In the genomic region with DNA sequence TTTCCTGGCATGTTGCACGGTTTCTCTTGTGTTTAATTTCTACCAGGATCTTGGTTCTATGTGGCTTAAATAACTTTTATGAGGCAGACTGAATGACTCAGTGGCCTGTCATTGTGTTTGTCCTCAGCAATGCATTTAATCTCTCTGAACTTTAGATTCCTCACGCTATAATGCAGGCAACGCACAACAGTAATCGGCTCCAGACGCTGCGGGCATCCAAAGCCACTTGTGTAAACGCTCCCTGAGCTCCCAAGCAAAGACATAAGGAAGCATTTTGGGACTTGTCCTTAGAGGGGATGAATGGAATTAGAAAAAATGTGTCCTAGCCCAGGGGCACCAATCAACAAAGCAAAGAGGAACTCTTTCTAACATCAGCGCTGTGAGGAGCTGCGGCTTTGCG, we compare ENCODE assay signal across 15 mouse cellular contexts. TPM values are rescaled to one million over a fixed set of nuclear protein-coding genes. Genes with fewer than 3 reads are reported as not detected.
A peak's percentile ranks its signal among the peaks of the same experiment; 100 is the strongest.
DNase-seq lines count a peak whose midpoint lies in the region; ATAC-seq and TF ChIP-seq lines count a peak whose summit lies in the region.
"Had no signal": no experiment of that assay in that cellular context is flagged by ENCODE, and none has a peak within 500 bp of the region (broad histone marks: within the 10 kb centered on the region; RNA-seq: fewer than 3 reads in every experiment).

No protein-coding gene starts in this region.

- no peaks in the 10 kb centered on the region for H3K9me3 ChIP-seq in heart, postnatal 0 days (replicated peaks; ENCODE audit: control insufficient read depth, low read length)
- no peaks in the 10 kb centered on the region for H3K9me3 ChIP-seq in midbrain, embryonic 14.5 days (ENCODE audit: control insufficient read depth, low read length)
- H3K9me3 ChIP-seq: forebrain, embryonic 15.5 days; hindbrain, embryonic 13.5 days had no signal

- intact Hi-C loops in heart, postnatal 14 days (cut with DNase I) = no loop called here

- no peak for TF ChIP-seq EP300 in heart, postnatal 0 days (IDR thresholded peaks at IDR 0.05; ENCODE audit: low read depth)

- H3K27me3 ChIP-seq in heart, postnatal 0 days (ENCODE audit: control insufficient read depth, insufficient read depth, low read length) = no peaks in the 10 kb centered on the region
- H3K27me3 ChIP-seq in midbrain, embryonic 14.5 days (ENCODE audit: control insufficient read depth, insufficient read depth, low read length) = no peaks in the 10 kb centered on the region
- H3K27me3 ChIP-seq: forebrain, embryonic 15.5 days; hindbrain, embryonic 13.5 days had no signal

- H3K27ac ChIP-seq in heart, postnatal 0 days (ENCODE audit: low read depth) = 0 out of 2 replicates have a peak overlapping the region, but pooled peaks have one; percentile 3
- H3K27ac ChIP-seq in midbrain, embryonic 14.5 days (replicated peaks; ENCODE audit: low read depth, low read length) = no peak overlapping the region
- H3K27ac ChIP-seq: forebrain, embryonic 15.5 days; hindbrain, embryonic 13.5 days had no signal

- DNase-seq in heart, postnatal 0 days (ENCODE audit: low spot score) = no peak
- DNase-seq in heart, postnatal 14 days = no peak
- DNase-seq in ZHBTc4 (ENCODE audit: low read depth, low spot score) = peak; percentile 43
- DNase-seq in forelimb bud, embryonic 11.5 days (ENCODE audit: low read depth, low spot score) = peak; percentile 49
- peak; percentile 13 for DNase-seq in midbrain, embryonic 14.5 days
- DNase-seq in neural tube, embryonic 10.5 days (ENCODE audit: extremely low spot score, low spot score) = no peak
- DNase-seq in kidney, postnatal 14 days = no peak
- no peak for DNase-seq in right cerebral cortex, postnatal 4 days
- DNase-seq: cerebellum, postnatal 36 days; kidney, postnatal 10 days; thymus, postnatal 4 days had no signal

- no peak overlapping the region for H3K4me3 ChIP-seq in heart, postnatal 0 days (ENCODE audit: low read depth, low read length)
- no peak overlapping the region for H3K4me3 ChIP-seq in midbrain, embryonic 14.5 days (replicated peaks; ENCODE audit: low read depth, low read length)
- H3K4me3 ChIP-seq: forebrain, embryonic 15.5 days; hindbrain, embryonic 13.5 days had no signal

- no peak for TF ChIP-seq CTCF in heart, postnatal 0 days (IDR thresholded peaks at IDR 0.05; ENCODE audit: low read depth)

- no peak overlapping the region for H3K9ac ChIP-seq in heart, postnatal 0 days (replicated peaks; ENCODE audit: low read depth, low read length)
- H3K9ac ChIP-seq in midbrain, embryonic 14.5 days (replicated peaks; ENCODE audit: low read length) = no peak overlapping the region
- H3K9ac ChIP-seq: forebrain, embryonic 15.5 days; hindbrain, embryonic 13.5 days had no signal

- ATAC-seq in heart, postnatal 0 days (ENCODE audit: insufficient read depth, low read depth) = no peak
- ATAC-seq in midbrain, embryonic 14.5 days (ENCODE audit: low FRiP score, low TSS enrichment) = no peak
- ATAC-seq: forebrain, embryonic 15.5 days had no signal

- no peak overlapping the region for H3K4me2 ChIP-seq in heart, postnatal 0 days (ENCODE audit: low read depth, low read length)
- no peak overlapping the region for H3K4me2 ChIP-seq in midbrain, embryonic 14.5 days (ENCODE audit: low read length)
- H3K4me2 ChIP-seq: forebrain, embryonic 15.5 days; hindbrain, embryonic 13.5 days had no signal

- WGBS in heart, postnatal 0 days = 75% methylated on average over 10 of the region's 10 CpGs
- 42% methylated on average over 10 of the region's 10 CpGs for WGBS in midbrain, embryonic 14.5 days

- H3K4me1 ChIP-seq in heart, postnatal 0 days (ENCODE audit: control insufficient read depth, insufficient read depth) = peaks cover 14% of the 10 kb centered on the region
- H3K4me1 ChIP-seq in midbrain, embryonic 14.5 days (ENCODE audit: control insufficient read depth, insufficient read depth, low read length) = peaks cover 5% of the 10 kb centered on the region

- no peaks in the 10 kb centered on the region for H3K36me3 ChIP-seq in heart, postnatal 0 days (replicated peaks; ENCODE audit: control insufficient read depth, insufficient read depth, low read length)
- no peaks in the 10 kb centered on the region for H3K36me3 ChIP-seq in midbrain, embryonic 14.5 days (ENCODE audit: control insufficient read depth, insufficient read depth, low read length)
- H3K36me3 ChIP-seq: forebrain, embryonic 15.5 days; hindbrain, embryonic 13.5 days had no signal

RNA-seq across cellular contexts. Expression of a gene that starts 57.6 kb away (rescaled TPM):
- not detected in 2 replicates for total RNA-seq in heart, postnatal 0 days (2014; rRNA removed; ENCODE audit: low replicate concordance)
- polyA plus RNA-seq in heart, postnatal 0 days (2015; fragmentation: Nextera tagmentation; extraction: Ambion mirVana) = not detected in 2 replicates
- total RNA-seq in heart, postnatal 14 days (2021) = under 1 TPM; 0.26 to 0.29 TPM
- not detected in 2 replicates for polyA plus RNA-seq in midbrain, embryonic 14.5 days (2014; fragmentation: Nextera tagmentation; extraction: Ambion mirVana)
- total RNA-seq: left cerebral cortex, postnatal 10 days had no signal
- polyA plus RNA-seq: forebrain, embryonic 15.5 days; hindbrain, embryonic 13.5 days; neural tube, embryonic 11.5 days had no signal

Comparison
In these comparisons a context has a peak if more than half of its experiments do, and no peak if none do; other contexts are left out.
1. DNase-seq: peak in ZHBTc4 (single experiment), forelimb bud, embryonic 11.5 days (single experiment) and midbrain, embryonic 14.5 days (single experiment); none in heart, postnatal 0 days (single experiment), heart, postnatal 14 days (0 of 2), neural tube, embryonic 10.5 days (single experiment), kidney, postnatal 14 days (single experiment) and right cerebral cortex, postnatal 4 days (single experiment).